Mouse (Mus musculus) heart, adult 8-10 months (tissue): Measurements from ENCODE around the gene Stard13. TPM values are rescaled to one million over a fixed set of nuclear protein-coding genes. Genes with fewer than 3 reads are reported as not detected.
A peak's percentile ranks its signal among the peaks of the same experiment; 100 is the strongest.

Experiments used
- DNase-seq: peaks from one replicate; pipeline ENCODE4 v3.0.0; 2022; ENCODE audit warnings: low spot score
- total RNA-seq, 4 experiments: library from RNA; stranded (reverse); gene quantifications; 2 replicates each; pipeline ENCODE4 v1.2.4; 2022

The Stard13 gene
- total RNA-seq, 4 experiments from 2014 or later = 24.3 to 29.4 (median 27.4) TPM

GRCm38 (mm10) chr5:151022026-151022425 lies 211.6 kb downstream of the Stard13 start:
- no peak for DNase-seq

GRCm38 (mm10) chr5:151020831-151021230 lies 212.8 kb downstream of the Stard13 start:
- DNase-seq = peak; percentile 20

GRCm38 (mm10) chr5:151020031-151020820 lies 213.4 kb downstream of the Stard13 start:
- no peak for DNase-seq

- DNase-seq = no peak
Measured at GRCm38 (mm10) chr5:151018959-151019358, 214.7 kb downstream of the Stard13 start.

- DNase-seq = no peak
Measured at GRCm38 (mm10) chr5:151018450-151018849, 215.2 kb downstream of the Stard13 start.

- no peak for DNase-seq
Measured at GRCm38 (mm10) chr5:151004216-151004755, 229.3 kb downstream of the Stard13 start.

GRCm38 (mm10) chr5:151002051-151002450 lies 231.6 kb downstream of the Stard13 start:
- no peak for DNase-seq

GRCm38 (mm10) chr5:151001111-151001510 lies 232.5 kb downstream of the Stard13 start:
- no peak for DNase-seq

GRCm38 (mm10) chr5:150996586-150996985 lies 237.1 kb downstream of the Stard13 start:
- DNase-seq = no peak

- no peak for DNase-seq
Measured at GRCm38 (mm10) chr5:150994096-150994495, 239.5 kb downstream of the Stard13 start.

Other genes starting within 250 kb of the Stard13 start
- 1 to 10 TPM in 3 of 4 experiments, not detected in 1; 3.1 to 9.9 (median 9.5) TPM for gene Gm42906, start 194.3 kb upstream of the Stard13 start, total RNA-seq